Mouse (Mus musculus) liver, embryonic 16.5 days (tissue): Measurements from ENCODE around the gene Cd79a. TPM values are rescaled to one million over a fixed set of nuclear protein-coding genes. Genes with fewer than 3 reads are reported as not detected.

Experiments used
- ATAC-seq: fragments of 200-750 bp; cut with Nextera tagmentation; 2 replicates; pipeline ENCODE4 v1.8.0; 2017; ENCODE audit warnings: low read depth, mild to moderate bottlenecking, moderate number of reproducible peaks, moderate library complexity
- H3K27ac ChIP-seq: fragments of 300-500 bp; sonication (generic); 2 replicates; pipeline ENCODE4 v1.5.1; 2014; ENCODE audit warnings: mild to moderate bottlenecking, low read length
- H3K27me3 ChIP-seq: fragments of 300-500 bp; sonication (generic); 2 replicates; pipeline ENCODE4 v1.6.1; 2014; ENCODE audit warnings: low read depth, low read length, mixed read lengths; ENCODE audit not compliant: control insufficient read depth, insufficient read depth
- H3K36me3 ChIP-seq: fragments of 300-500 bp; sonication (generic); 2 replicates; pipeline ENCODE4 v1.6.1; 2014; ENCODE audit warnings: mild to moderate bottlenecking; ENCODE audit not compliant: control insufficient read depth, insufficient read depth
- H3K4me1 ChIP-seq: fragments of 300-500 bp; sonication (generic); 2 replicates; pipeline ENCODE4 v1.6.1; 2014; ENCODE audit warnings: low read depth, low read length, mixed read lengths; ENCODE audit not compliant: control insufficient read depth
- H3K4me2 ChIP-seq: fragments of 300-500 bp; sonication (generic); 2 replicates; pipeline ENCODE4 v1.6.1; 2014; ENCODE audit warnings: low read depth, low read length, mixed read lengths
- H3K4me3 ChIP-seq: fragments of 300-500 bp; sonication (generic); 2 replicates; pipeline ENCODE4 v1.5.1; 2014; ENCODE audit warnings: low read depth, mild to moderate bottlenecking, low read length
- H3K9ac ChIP-seq: fragments of 300-500 bp; sonication (generic); 2 replicates; pipeline ENCODE4 v1.6.1; 2014; ENCODE audit warnings: low read depth, low read length
- H3K9me3 ChIP-seq: fragments of 300-500 bp; sonication (generic); replicated peaks from 2 replicates; pipeline ENCODE4 v1.6.1; 2016; ENCODE audit warnings: low read length; ENCODE audit not compliant: control insufficient read depth
- WGBS: fragments of 180-500 bp; shearing (Covaris S2); extraction: QIAGEN DNeasy Blood & Tissue Kit; methylation state at CpG from one replicate; pipeline ENCODE4 v1.1.7; 2014; ENCODE audit not compliant: insufficient replicate concordance; 5-methylcytosine and 5-hydroxymethylcytosine counted together
- polyA plus RNA-seq: library from polyadenylated mRNA; unstranded; fragments of >200 nt; fragmentation: Nextera tagmentation; extraction: Ambion mirVana; gene quantifications from 2 replicates; pipeline ENCODE4 v1.2.1, GENCODE M21; 2015

The Cd79a gene
- polyA plus RNA-seq, 1 experiment from 2014 or later = 13.9 TPM

- Histone ChIP-seq H3K4me1 (peaks cover 47% of the 10 kb centered on the region), H3K36me3 (peaks cover under 1% of the 10 kb centered on the region), H3K4me2 (peak within 1 kb of the TSS; percentile 82), H3K9me3 (no peaks in the 10 kb centered on the region), H3K27me3 (no peaks in the 10 kb centered on the region), H3K27ac (peak within 1 kb of the TSS; percentile 91), H3K4me3 (peak within 1 kb of the TSS; percentile 77), H3K9ac (peak within 1 kb of the TSS; percentile 74)
- peak; percentile 56 for ATAC-seq
- 3% methylated on average over 44 of the region's 68 CpGs for WGBS
These were observed 5.7 kb downstream of the Cd79a start, which contains the start of gene Arhgef1 for GRCm38 (mm10) chr7:24902630-24903443. Gene Arhgef1, plus strand, starts transcription at chr7:24902912.

GRCm38 (mm10) chr7:24903444-24903825, 6.3 kb downstream of the Cd79a start:
- Histone ChIP-seq H3K27me3 (no peaks in the 10 kb centered on the region), H3K27ac (peak overlapping the region; percentile 91), H3K36me3 (peaks cover 6% of the 10 kb centered on the region), H3K9ac (peak overlapping the region; percentile 74), H3K4me3 (peak overlapping the region; percentile 77), H3K4me2 (peak overlapping the region; percentile 82), H3K9me3 (no peaks in the 10 kb centered on the region), H3K4me1 (peaks cover 47% of the 10 kb centered on the region)
- no peak for ATAC-seq
- 7% methylated on average over 10 of the region's 10 CpGs for WGBS

DNA sequence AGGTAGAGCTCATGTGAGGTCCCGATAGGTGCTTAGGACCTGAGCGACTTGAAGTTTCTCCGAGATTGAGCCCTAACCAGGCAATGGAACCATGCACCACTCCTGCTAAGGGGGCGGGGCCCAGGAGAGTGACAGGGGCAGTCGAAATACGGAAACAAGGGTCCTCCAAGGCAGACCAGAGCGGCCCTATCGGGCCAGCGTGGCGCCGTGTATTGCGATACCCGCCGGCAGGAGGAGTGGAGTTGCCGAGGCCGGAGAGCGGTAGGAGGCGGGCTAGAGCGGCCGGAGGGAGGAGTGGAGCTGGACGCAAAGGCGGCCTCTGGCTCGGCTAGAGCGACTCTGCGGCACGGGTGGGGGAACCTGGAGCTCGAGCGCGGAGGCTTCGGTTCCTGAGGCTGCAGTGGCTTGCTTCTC, 6.9 kb downstream of the Cd79a start:
- H3K9me3 ChIP-seq = no peaks in the 10 kb centered on the region
- H3K27ac ChIP-seq = peak overlapping the region; percentile 91
- H3K4me2 ChIP-seq = peak overlapping the region; percentile 82
- peak overlapping the region; percentile 84 for H3K9ac ChIP-seq
- H3K36me3 ChIP-seq = peaks cover 6% of the 10 kb centered on the region
- H3K4me3 ChIP-seq = peak overlapping the region; percentile 77
- peaks cover 47% of the 10 kb centered on the region for H3K4me1 ChIP-seq
- WGBS = under 1% methylated on average over 30 of the region's 30 CpGs
- no peaks in the 10 kb centered on the region for H3K27me3 ChIP-seq
- ATAC-seq = peak; percentile 96

- Histone ChIP-seq H3K36me3 (peaks cover 6% of the 10 kb centered on the region), H3K4me2 (peak overlapping the region; percentile 82), H3K4me1 (peaks cover 47% of the 10 kb centered on the region), H3K27me3 (no peaks in the 10 kb centered on the region), H3K9ac (peak overlapping the region; percentile 84), H3K27ac (peak overlapping the region; percentile 80), H3K9me3 (no peaks in the 10 kb centered on the region), H3K4me3 (peak overlapping the region; percentile 77)
- 10% methylated on average over 3 of the region's 3 CpGs for WGBS
- 0 out of 2 replicates have a peak, but pooled peaks have one; percentile 17 for ATAC-seq
These were observed 7.8 kb downstream of the Cd79a start for GRCm38 (mm10) chr7:24904936-24905335.

DNA sequence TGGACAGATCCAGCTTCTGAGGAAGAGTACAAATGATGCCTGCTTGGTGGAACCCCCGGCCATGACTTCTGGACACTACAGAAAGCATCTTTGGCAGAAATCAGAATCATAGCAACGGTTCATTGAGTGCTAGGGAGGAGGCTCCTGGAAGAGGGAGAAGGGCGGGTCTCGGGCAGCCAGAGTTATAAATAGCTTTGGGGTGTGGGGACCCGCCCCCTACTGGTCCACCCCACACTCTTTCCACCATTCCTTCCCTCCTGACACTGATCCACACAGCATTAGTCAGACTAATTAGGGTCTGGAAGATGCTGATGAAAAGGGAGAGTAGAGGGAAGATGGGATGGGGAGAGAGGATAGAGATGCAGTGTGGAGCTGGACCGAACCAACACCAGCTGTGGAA, 9.4 kb downstream of the Cd79a start:
- Histone ChIP-seq H3K36me3 (peaks cover 6% of the 10 kb centered on the region), H3K4me2 (0 out of 2 replicates have a peak overlapping the region, but pooled peaks have one; percentile 28), H3K9me3 (no peaks in the 10 kb centered on the region), H3K4me3 (no peak overlapping the region), H3K9ac (no peak overlapping the region; the same call in 1 of the 2 replicates), H3K27ac (0 out of 2 replicates have a peak overlapping the region, but pooled peaks have one; percentile 16), H3K4me1 (peaks cover 47% of the 10 kb centered on the region), H3K27me3 (no peaks in the 10 kb centered on the region)
- 16% methylated on average over 6 of the region's 6 CpGs for WGBS
- ATAC-seq = no peak

GRCm38 (mm10) chr7:24907211-24907748, 10.1 kb downstream of the Cd79a start:
- Histone ChIP-seq H3K9me3 (no peaks in the 10 kb centered on the region), H3K9ac (no peak overlapping the region), H3K4me3 (no peak overlapping the region), H3K27me3 (no peaks in the 10 kb centered on the region), H3K4me2 (peak overlapping the region; percentile 28), H3K36me3 (peaks cover 6% of the 10 kb centered on the region), H3K27ac (no peak overlapping the region), H3K4me1 (peaks cover 41% of the 10 kb centered on the region)
- no peak for ATAC-seq
- WGBS = 33% methylated on average over 13 of the region's 13 CpGs

GRCm38 (mm10) chr7:24912480-24912879, 15.3 kb downstream of the Cd79a start:
- H3K4me3 ChIP-seq = no peak overlapping the region
- H3K36me3 ChIP-seq = peaks cover 22% of the 10 kb centered on the region
- 85% methylated on average over 14 of the region's 14 CpGs for WGBS
- H3K4me2 ChIP-seq = no peak overlapping the region
- H3K27me3 ChIP-seq = no peaks in the 10 kb centered on the region
- H3K9ac ChIP-seq = no peak overlapping the region
- no peak overlapping the region for H3K27ac ChIP-seq
- H3K9me3 ChIP-seq = no peaks in the 10 kb centered on the region
- no peak for ATAC-seq
- peaks cover under 1% of the 10 kb centered on the region; the same call in 1 of the 2 replicates for H3K4me1 ChIP-seq

DNA sequence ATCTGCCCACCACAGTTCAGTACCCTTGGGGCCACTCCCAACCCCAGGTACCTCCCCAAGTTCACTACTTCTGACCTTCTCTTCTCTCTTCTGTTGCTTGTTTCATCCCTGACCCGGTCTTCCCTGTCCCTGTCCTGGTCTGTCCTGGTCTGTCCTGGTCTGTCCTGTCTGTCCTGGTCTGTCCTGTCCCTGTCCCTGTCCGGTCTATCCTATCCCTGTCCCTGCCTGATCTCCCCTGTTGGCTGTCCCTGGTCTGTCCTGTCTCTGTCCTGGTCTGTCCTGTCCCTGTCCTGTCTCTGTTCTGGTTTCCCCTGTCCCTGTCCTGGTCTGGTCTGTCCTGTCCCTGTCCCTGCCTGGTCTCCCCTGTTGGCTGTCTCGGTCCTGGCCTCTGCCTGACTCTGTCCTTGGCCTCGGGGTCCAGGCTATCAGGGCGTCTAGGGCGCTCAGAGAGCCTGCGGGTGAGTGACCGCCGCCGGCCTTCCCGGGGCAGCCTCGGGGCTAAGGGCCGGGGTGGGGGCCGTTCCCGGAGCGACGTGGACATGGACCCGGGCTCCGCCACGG, 21.7 kb downstream of the Cd79a start:
- no peaks in the 10 kb centered on the region for H3K9me3 ChIP-seq
- H3K4me2 ChIP-seq = no peak overlapping the region
- H3K4me1 ChIP-seq = no peaks in the 10 kb centered on the region
- 80% methylated on average over 20 of the region's 20 CpGs for WGBS
- H3K4me3 ChIP-seq = no peak overlapping the region
- H3K36me3 ChIP-seq = peaks cover 39% of the 10 kb centered on the region
- H3K27ac ChIP-seq = no peak overlapping the region
- no peaks in the 10 kb centered on the region for H3K27me3 ChIP-seq
- no peak; the same call in 1 of the 2 replicates for ATAC-seq
- H3K9ac ChIP-seq = no peak overlapping the region
